Mouse (Mus musculus) myocyte (in vitro differentiated cells): ENCODE measurements around the gene Ikbip.

Experiments used
- E2F4 ChIP-seq: IDR thresholded peaks from one replicate; pipeline ENCODE4 v1.6.1; 2011; ENCODE audit warnings: mild to moderate bottlenecking, control low read depth, moderate library complexity; ENCODE audit not compliant: insufficient read depth
- MYOG ChIP-seq, 3 experiments: IDR thresholded peaks; one replicate each; pipeline ENCODE4 v1.6.1; 2011; ENCODE audit warnings: control low read depth in 2 of 3, low read depth in 2 of 3, mild to moderate bottlenecking in 2 of 3; ENCODE audit not compliant: insufficient read length in 2 of 3, control insufficient read depth in 1 of 3, insufficient read depth in 1 of 3
- POLR2A ChIP-seq: IDR thresholded peaks from one replicate; pipeline ENCODE4 v1.6.1; 2011; ENCODE audit warnings: low read depth, mild to moderate bottlenecking, control low read depth, moderate library complexity; ENCODE audit not compliant: insufficient read length
- TCF3 ChIP-seq: IDR thresholded peaks from one replicate; pipeline ENCODE4 v1.6.1; 2011; ENCODE audit warnings: low read depth, control low read depth; ENCODE audit not compliant: insufficient read length

DNA sequence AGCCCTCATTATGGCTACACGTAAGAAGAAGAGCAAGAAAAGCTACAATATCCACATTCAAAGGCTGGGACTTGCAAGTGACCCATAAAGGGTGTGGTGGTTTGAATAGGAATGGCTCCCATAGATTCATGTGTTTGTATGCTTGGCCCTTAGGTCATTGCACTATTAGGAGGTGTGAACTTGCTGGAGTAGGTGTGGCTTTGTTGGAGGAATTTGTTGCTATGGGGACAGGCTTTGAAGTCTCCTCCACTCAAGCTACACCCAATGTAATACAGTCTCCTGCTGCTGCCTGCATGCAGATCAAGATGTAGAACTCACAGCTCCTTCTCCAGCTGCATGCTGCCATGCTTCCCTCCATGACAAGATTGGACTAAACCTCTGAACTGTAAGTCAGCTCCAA lies 48.8 kb downstream of the Ikbip start:
- TF ChIP-seq MYOG (IDR thresholded peaks at IDR 0.05; ENCODE audit: control insufficient read depth in 1 of 3, insufficient read depth in 1 of 3, insufficient read length in 2 of 3, low read depth in 2 of 3) (no peak), POLR2A (no peak), TCF3 (no peak), E2F4 (no peak)
